Comparison of ENCODE assay signal across 19 mouse cellular contexts in the genomic region with DNA sequence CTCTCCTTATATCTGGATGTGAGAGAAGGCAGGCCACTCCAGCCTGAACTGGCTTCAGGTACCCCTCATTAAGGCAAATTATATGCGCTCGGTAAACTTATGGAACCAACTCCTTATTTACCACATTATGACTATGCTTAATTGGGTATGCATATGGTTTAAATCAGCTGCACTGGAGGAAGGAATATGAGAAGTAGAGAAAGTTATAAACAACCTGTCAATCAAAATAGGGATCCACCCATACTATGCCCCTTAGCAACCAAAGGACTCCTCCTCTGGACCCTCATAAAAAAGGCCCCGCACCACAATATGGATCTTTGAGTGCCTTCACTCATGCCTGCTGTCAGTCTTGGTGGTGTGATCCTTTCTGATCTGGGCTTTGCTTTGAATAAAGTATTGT.
"Had no signal": no experiment of that assay in that cellular context is flagged by ENCODE, and none has a peak within 500 bp of the region (broad histone marks: within the 10 kb centered on the region; RNA-seq: fewer than 3 reads in every experiment).

No protein-coding gene starts in this region.

- H3K4me2 ChIP-seq: liver, embryonic 11.5 days; lung, embryonic 14.5 days had no signal

- H3K9ac ChIP-seq: liver, embryonic 14.5 days; liver, postnatal 0 days; lung, embryonic 14.5 days had no signal

- H3K4me3 ChIP-seq: left cerebral cortex, adult 2 months had no signal

- ATAC-seq: liver, postnatal 0 days; lung, postnatal 0 days had no signal

- H3K27ac ChIP-seq: left cerebral cortex, adult 2 months; liver, embryonic 14.5 days; macrophage; stomach, postnatal 0 days had no signal

- DNase-seq: kidney, adult 2 months; kidney, postnatal 10 days; kidney, postnatal 36 days; layer of hippocampus, postnatal 36 days; liver, postnatal 0 days; lung, embryonic 14.5 days; midbrain, embryonic 14.5 days; right cerebral cortex, adult 18-20 months; right cerebral cortex, postnatal 14 days; right cerebral cortex, postnatal 4 days; thymus, adult 2 months; thymus, postnatal 14 days; thymus, postnatal 4 days had no signal
